Mouse (Mus musculus) monocyte, adult 2 months (primary cell): Measurements from ENCODE around the gene Smad3.

Source experiments
- DNase-seq, 2 experiments: peaks; one replicate each; pipeline ENCODE4 v3.0.0; 2022; ENCODE audit warnings: low spot score in 2 of 2, low read depth in 1 of 2

Gene Smad3

GRCm38 (mm10) chr9:63666612-63667372 lies 91.0 kb downstream of the Smad3 start:
- no peak for DNase-seq

GRCm38 (mm10) chr9:63664792-63665646 lies 92.8 kb downstream of the Smad3 start:
- no peak for DNase-seq

- DNase-seq = no peak
These were observed 93.5 kb downstream of the Smad3 start for GRCm38 (mm10) chr9:63664300-63664745.

- DNase-seq = no peak
These were observed 94.6 kb downstream of the Smad3 start for GRCm38 (mm10) chr9:63663222-63663621.

GRCm38 (mm10) chr9:63662759-63663158 lies 95.0 kb downstream of the Smad3 start:
- no peak for DNase-seq

- DNase-seq = no peak
These were observed 97.1 kb downstream of the Smad3 start for GRCm38 (mm10) chr9:63660691-63661090.

GRCm38 (mm10) chr9:63660061-63660460 lies 97.7 kb downstream of the Smad3 start:
- no peak for DNase-seq

- no peak for DNase-seq
These were observed 98.8 kb downstream of the Smad3 start for GRCm38 (mm10) chr9:63658970-63659371.

GRCm38 (mm10) chr9:63658436-63658835 lies 99.4 kb downstream of the Smad3 start:
- no peak for DNase-seq

- DNase-seq = no peak
These were observed 100.6 kb downstream of the Smad3 start for GRCm38 (mm10) chr9:63657167-63657566.

GRCm38 (mm10) chr9:63655092-63655491 lies 102.7 kb downstream of the Smad3 start:
- DNase-seq = no peak

- no peak for DNase-seq
These were observed 103.2 kb downstream of the Smad3 start for GRCm38 (mm10) chr9:63654575-63654974.

GRCm38 (mm10) chr9:63653666-63654065 lies 104.1 kb downstream of the Smad3 start:
- DNase-seq = no peak

- DNase-seq = no peak
These were observed 106.2 kb downstream of the Smad3 start for GRCm38 (mm10) chr9:63651594-63651993.

GRCm38 (mm10) chr9:63650905-63651304 lies 106.9 kb downstream of the Smad3 start:
- no peak for DNase-seq

GRCm38 (mm10) chr9:63649841-63650545 lies 107.8 kb downstream of the Smad3 start:
- no peak for DNase-seq

- no peak for DNase-seq
These were observed 109.3 kb downstream of the Smad3 start for GRCm38 (mm10) chr9:63648520-63648918.

GRCm38 (mm10) chr9:63647581-63648519 lies 109.9 kb downstream of the Smad3 start:
- DNase-seq = no peak

- no peak for DNase-seq
These were observed 112.7 kb downstream of the Smad3 start for GRCm38 (mm10) chr9:63645084-63645483.

- no peak for DNase-seq
These were observed 113.8 kb downstream of the Smad3 start for GRCm38 (mm10) chr9:63644011-63644410.
